Mouse (Mus musculus) heart, embryonic 16.5 days (tissue): ENCODE results near the gene Irf2. TPM values are rescaled to one million over a fixed set of nuclear protein-coding genes. Genes with fewer than 3 reads are reported as not detected.

Experiments used
- ATAC-seq: fragments of 200-750 bp; cut with Nextera tagmentation; replicated peaks from 2 replicates; pipeline ENCODE4 v1.8.0; 2017; ENCODE audit warnings: moderate number of reproducible peaks; ENCODE audit not compliant: insufficient read depth, low FRiP score; ENCODE audit errors: extremely low read depth
- H3K27ac ChIP-seq: fragments of 300-500 bp; sonication (generic); 2 replicates; pipeline ENCODE4 v1.5.1; 2014; ENCODE audit warnings: mild to moderate bottlenecking, low read length, control low read depth, moderate library complexity
- H3K27me3 ChIP-seq: fragments of 300-500 bp; sonication (generic); 2 replicates; pipeline ENCODE4 v1.6.1; 2014; ENCODE audit warnings: low read length, mixed read lengths; ENCODE audit not compliant: control insufficient read depth, insufficient read depth
- H3K36me3 ChIP-seq: fragments of 300-500 bp; sonication (generic); 2 replicates; pipeline ENCODE4 v1.6.1; 2014; ENCODE audit not compliant: control insufficient read depth, insufficient read depth
- H3K4me1 ChIP-seq: fragments of 300-500 bp; sonication (generic); 2 replicates; pipeline ENCODE4 v1.6.1; 2014; ENCODE audit warnings: low read length, mixed read lengths; ENCODE audit not compliant: control insufficient read depth, insufficient read depth
- H3K4me2 ChIP-seq: fragments of 300-500 bp; sonication (generic); 2 replicates; pipeline ENCODE4 v1.6.1; 2014; ENCODE audit warnings: low read depth, mild to moderate bottlenecking, control low read depth, low read length
- H3K4me3 ChIP-seq: fragments of 300-500 bp; sonication (generic); 2 replicates; pipeline ENCODE4 v1.5.1; 2014; ENCODE audit warnings: mild to moderate bottlenecking, control low read depth, low read length
- H3K9ac ChIP-seq: fragments of 300-500 bp; sonication (generic); 2 replicates; pipeline ENCODE4 v1.6.1; 2014; ENCODE audit warnings: low read length, control low read depth
- H3K9me3 ChIP-seq: fragments of 300-500 bp; sonication (generic); replicated peaks from 2 replicates; pipeline ENCODE4 v1.6.1; 2016; ENCODE audit warnings: low read length; ENCODE audit not compliant: control insufficient read depth
- WGBS: fragments of 180-500 bp; shearing (Covaris S2); extraction: QIAGEN DNeasy Blood & Tissue Kit; methylation state at CpG from one replicate; pipeline ENCODE4 v1.1.7; 2014; 5-methylcytosine and 5-hydroxymethylcytosine counted together
- polyA plus RNA-seq: library from polyadenylated mRNA; unstranded; fragments of >200 nt; fragmentation: Nextera tagmentation; extraction: Ambion mirVana; gene quantifications from 2 replicates; pipeline ENCODE4 v1.2.1, GENCODE M21; 2015

Irf2 gene
- polyA plus RNA-seq, 1 experiment from 2014 or later, result 22.5 TPM

DNA sequence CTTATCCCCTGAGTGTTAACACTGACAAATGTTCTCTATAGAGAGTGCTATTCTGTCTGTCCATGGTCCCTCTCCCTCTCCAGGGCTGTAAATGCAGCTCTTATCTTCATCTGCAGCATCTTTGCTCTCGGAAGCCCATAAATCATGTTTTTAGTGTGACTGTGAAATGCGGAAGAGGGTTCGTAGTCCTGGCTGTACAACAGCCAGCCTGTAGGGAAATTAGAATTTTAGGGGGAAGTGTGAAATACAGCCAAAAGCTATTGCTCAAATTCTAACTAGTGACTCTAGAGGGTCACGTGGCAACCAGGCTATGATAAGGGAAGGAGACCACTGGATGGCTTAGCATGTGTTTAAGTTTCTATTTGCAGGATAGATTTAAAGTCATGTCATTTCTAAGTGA lies 112.0 kb downstream of the Irf2 start:
- Histone ChIP-seq H3K36me3 (peaks cover under 1% of the 10 kb centered on the region; the same call in 1 of the 2 replicates), H3K4me3 (no peak overlapping the region), H3K4me2 (no peak overlapping the region), H3K9me3 (no peaks in the 10 kb centered on the region), H3K4me1 (peaks cover 16% of the 10 kb centered on the region), H3K27me3 (no peaks in the 10 kb centered on the region), H3K27ac (0 out of 2 replicates have a peak overlapping the region, but pooled peaks have one; percentile 7), H3K9ac (no peak overlapping the region)
- WGBS, result 68% methylated on average over 4 of the region's 4 CpGs
- ATAC-seq, result no peak

GRCm38 (mm10) chr8:46852377-46852776 lies 112.8 kb downstream of the Irf2 start:
- H3K9me3 ChIP-seq, result no peaks in the 10 kb centered on the region
- no peak overlapping the region; the same call in 1 of the 2 replicates for H3K27ac ChIP-seq
- ATAC-seq, result no peak
- H3K4me3 ChIP-seq, result no peak overlapping the region
- no peak overlapping the region for H3K4me2 ChIP-seq
- H3K27me3 ChIP-seq, result no peaks in the 10 kb centered on the region
- peaks cover 16% of the 10 kb centered on the region for H3K4me1 ChIP-seq
- H3K36me3 ChIP-seq, result no peaks in the 10 kb centered on the region
- no peak overlapping the region for H3K9ac ChIP-seq
- 46% methylated on average over 11 of the region's 11 CpGs for WGBS

- no peak overlapping the region for H3K4me2 ChIP-seq
- H3K27me3 ChIP-seq, result no peaks in the 10 kb centered on the region
- no peaks in the 10 kb centered on the region for H3K9me3 ChIP-seq
- peak; percentile 37; the same call in 1 of the 2 replicates for ATAC-seq
- no peak overlapping the region for H3K9ac ChIP-seq
- WGBS, result 47% methylated on average over 7 of the region's 7 CpGs
- H3K36me3 ChIP-seq, result no peaks in the 10 kb centered on the region
- H3K4me1 ChIP-seq, result no peaks in the 10 kb centered on the region
- peak overlapping the region; percentile 41; the same call in 1 of the 2 replicates for H3K27ac ChIP-seq
- no peak overlapping the region for H3K4me3 ChIP-seq
These were observed 119.8 kb downstream of the Irf2 start for GRCm38 (mm10) chr8:46859164-46859846.

DNA sequence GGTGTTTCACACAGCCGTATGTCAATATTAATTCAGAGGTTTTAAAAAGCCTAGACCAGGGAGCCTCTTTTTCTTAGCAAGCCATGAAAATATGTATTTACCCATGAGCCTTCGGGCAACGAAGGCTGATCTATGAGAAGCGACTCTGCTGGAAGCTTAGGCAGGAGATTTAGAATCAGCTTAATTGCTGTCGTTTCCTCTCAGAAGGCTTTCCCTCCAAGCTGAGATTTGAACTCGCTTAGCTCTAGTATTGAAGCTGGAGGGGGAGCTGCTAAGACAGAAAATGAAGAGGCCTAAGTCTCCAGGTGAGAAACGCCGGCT lies 120.3 kb downstream of the Irf2 start:
- H3K27me3 ChIP-seq, result no peaks in the 10 kb centered on the region

GRCm38 (mm10) chr8:46862508-46862907 lies 123.0 kb downstream of the Irf2 start:
- H3K36me3 ChIP-seq, result no peaks in the 10 kb centered on the region
- no peak overlapping the region for H3K27ac ChIP-seq
- H3K4me3 ChIP-seq, result no peak overlapping the region

More for the DNA sequence above, 120.3 kb downstream of the Irf2 start:
- H3K9me3 ChIP-seq, result no peaks in the 10 kb centered on the region
- no peaks in the 10 kb centered on the region for H3K36me3 ChIP-seq
- H3K9ac ChIP-seq, result no peak overlapping the region
- 62% methylated on average over 8 of the region's 8 CpGs for WGBS
- 0 out of 2 replicates have a peak overlapping the region, but pooled peaks have one; percentile 8 for H3K27ac ChIP-seq
- ATAC-seq, result no peak
- no peaks in the 10 kb centered on the region for H3K4me1 ChIP-seq
- H3K4me3 ChIP-seq, result no peak overlapping the region
- no peak overlapping the region for H3K4me2 ChIP-seq

DNA sequence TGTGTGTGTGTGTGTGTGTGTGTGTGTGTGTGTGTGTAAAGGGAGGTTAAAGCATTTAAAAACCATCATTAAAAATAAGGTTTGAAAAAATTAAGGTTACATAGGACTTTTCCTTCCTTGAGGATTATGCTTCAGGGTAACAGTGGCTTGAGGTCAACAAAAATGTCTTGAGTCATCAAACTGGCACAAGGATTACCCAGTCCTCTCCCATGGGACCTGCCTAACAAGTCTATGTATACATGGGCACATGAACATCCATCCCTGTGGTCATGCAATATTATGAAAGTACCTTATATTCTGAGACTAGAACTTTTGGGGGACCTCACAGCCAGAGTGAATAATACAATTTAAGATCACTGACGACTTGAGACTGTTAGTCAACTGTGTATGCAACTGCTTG lies 125.9 kb downstream of the Irf2 start:
- Histone ChIP-seq H3K36me3 (no peaks in the 10 kb centered on the region), H3K4me2 (no peak overlapping the region), H3K9me3 (no peaks in the 10 kb centered on the region), H3K4me3 (no peak overlapping the region), H3K4me1 (peaks cover 17% of the 10 kb centered on the region), H3K27ac (no peak overlapping the region), H3K27me3 (no peaks in the 10 kb centered on the region), H3K9ac (no peak overlapping the region)
- 75% methylated on average over 1 of the region's 1 CpGs for WGBS
- ATAC-seq, result no peak

More at GRCm38 (mm10) chr8:46862508-46862907, 123.0 kb downstream of the Irf2 start:
- no peaks in the 10 kb centered on the region; the same call in 1 of the 2 replicates for H3K4me1 ChIP-seq
- H3K9ac ChIP-seq, result no peak overlapping the region
- 88% methylated on average over 5 of the region's 5 CpGs for WGBS
- H3K27me3 ChIP-seq, result no peaks in the 10 kb centered on the region
- ATAC-seq, result no peak
- no peak overlapping the region for H3K4me2 ChIP-seq
- no peaks in the 10 kb centered on the region for H3K9me3 ChIP-seq

GRCm38 (mm10) chr8:46867440-46867839 lies 127.9 kb downstream of the Irf2 start:
- H3K4me2 ChIP-seq, result no peak overlapping the region
- H3K36me3 ChIP-seq, result no peaks in the 10 kb centered on the region
- no peaks in the 10 kb centered on the region for H3K27me3 ChIP-seq
- H3K27ac ChIP-seq, result no peak overlapping the region; the same call in 1 of the 2 replicates
- WGBS, result 62% methylated on average over 4 of the region's 4 CpGs
- H3K9me3 ChIP-seq, result no peaks in the 10 kb centered on the region
- no peak for ATAC-seq
- H3K4me1 ChIP-seq, result peaks cover 17% of the 10 kb centered on the region
- no peak overlapping the region for H3K4me3 ChIP-seq
- H3K9ac ChIP-seq, result no peak overlapping the region

DNA sequence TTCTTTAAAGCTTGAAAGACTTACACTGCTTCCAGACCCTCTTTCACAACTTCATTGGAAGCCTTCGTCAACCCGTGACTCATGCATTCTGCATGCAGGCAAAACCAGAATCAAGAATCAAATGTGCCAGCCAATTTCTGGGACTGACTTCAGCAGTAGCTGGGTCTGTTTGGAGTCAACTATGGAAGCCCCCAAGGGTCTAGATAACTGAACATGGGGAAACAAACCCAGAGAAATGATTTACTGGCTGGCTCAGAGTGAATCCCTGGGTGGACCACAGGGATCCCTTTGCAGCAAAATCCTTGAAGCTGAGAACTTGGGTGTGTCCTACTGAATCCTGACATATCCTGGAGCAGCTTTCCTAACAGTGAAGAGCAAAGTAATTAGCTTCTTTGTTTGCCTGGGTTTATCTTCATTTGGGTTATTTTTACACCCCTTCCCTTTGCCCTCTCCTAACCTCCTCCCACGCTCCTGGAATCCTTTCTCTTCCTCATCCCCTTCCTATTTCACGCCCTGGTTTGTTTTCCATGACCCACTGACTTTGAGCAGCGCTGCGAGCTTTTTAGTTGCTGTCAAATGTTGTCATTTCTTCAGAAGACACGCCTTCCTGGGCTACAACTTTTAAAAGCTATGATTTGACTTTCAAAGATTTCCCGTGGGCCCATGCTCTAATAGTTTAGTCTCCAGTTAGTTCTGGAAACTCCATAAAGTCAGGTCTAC lies 129.0 kb downstream of the Irf2 start:
- no peak overlapping the region for H3K4me3 ChIP-seq
- H3K4me1 ChIP-seq, result peaks cover 17% of the 10 kb centered on the region
- no peaks in the 10 kb centered on the region for H3K27me3 ChIP-seq
- ATAC-seq, result peak; percentile 30; the same call in 1 of the 2 replicates
- H3K9me3 ChIP-seq, result no peaks in the 10 kb centered on the region
- no peak overlapping the region for H3K4me2 ChIP-seq
- H3K27ac ChIP-seq, result peak overlapping the region; percentile 24
- no peaks in the 10 kb centered on the region for H3K36me3 ChIP-seq
- no peak overlapping the region for H3K9ac ChIP-seq
- 46% methylated on average over 8 of the region's 8 CpGs for WGBS

DNA sequence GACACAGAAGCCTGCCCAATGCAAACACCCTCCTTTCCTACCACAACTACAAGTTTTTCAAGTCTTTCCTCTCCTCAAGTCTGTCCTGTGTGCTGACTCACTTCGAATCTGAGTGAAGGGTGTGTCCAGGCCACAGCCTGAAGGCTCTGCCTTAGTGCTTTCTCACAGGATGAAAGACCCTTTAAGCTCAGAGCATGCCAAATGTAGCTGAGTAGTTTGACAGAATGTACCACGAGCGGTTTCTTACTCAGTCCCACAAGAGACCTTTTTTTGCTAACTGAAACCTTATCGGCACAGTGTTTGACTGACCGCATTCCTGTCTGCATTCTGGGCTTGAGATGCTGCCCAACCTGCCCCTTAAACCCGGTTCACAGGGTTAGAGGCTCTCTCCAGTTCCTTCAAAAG lies 130.0 kb downstream of the Irf2 start:
- no peak overlapping the region for H3K4me2 ChIP-seq
- H3K27me3 ChIP-seq, result no peaks in the 10 kb centered on the region
- no peak overlapping the region for H3K9ac ChIP-seq
- no peaks in the 10 kb centered on the region for H3K9me3 ChIP-seq
- peak; percentile 49; the same call in 1 of the 2 replicates for ATAC-seq
- H3K4me3 ChIP-seq, result no peak overlapping the region
- H3K4me1 ChIP-seq, result peaks cover 17% of the 10 kb centered on the region
- H3K36me3 ChIP-seq, result no peaks in the 10 kb centered on the region
- 33% methylated on average over 6 of the region's 6 CpGs for WGBS
- peak overlapping the region; percentile 55; the same call in 1 of the 2 replicates for H3K27ac ChIP-seq
